ENCODE assay signal across 10 mouse cellular contexts in the genomic region with DNA sequence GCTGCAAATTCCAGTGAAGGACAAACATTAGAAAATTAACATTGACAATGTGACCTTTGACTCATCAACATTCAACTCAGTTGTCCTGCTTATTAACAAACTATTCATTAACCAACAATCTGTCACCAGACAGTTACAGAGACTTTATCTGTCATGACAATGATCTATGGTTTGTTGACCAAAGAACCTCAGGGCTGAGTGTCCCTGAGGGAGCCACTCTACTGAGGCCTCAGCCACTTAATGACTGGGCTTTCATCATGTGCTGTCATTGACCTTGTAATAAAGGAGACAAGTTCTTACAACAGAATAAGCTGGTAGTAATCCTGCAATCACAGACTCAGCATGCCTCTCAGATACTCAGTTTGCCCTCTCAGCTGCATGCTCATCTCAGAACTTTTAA.
A peak's percentile ranks its signal among the peaks of the same experiment; 100 is the strongest.
DNase-seq lines count a peak whose midpoint lies in the region; ATAC-seq and TF ChIP-seq lines count a peak whose summit lies in the region.
"Had no signal": no experiment of that assay in that cellular context is flagged by ENCODE, and none has a peak within 500 bp of the region (broad histone marks: within the 10 kb centered on the region; RNA-seq: fewer than 3 reads in every experiment).

No protein-coding gene starts in this region.

- H3K4me2 ChIP-seq in neural tube, embryonic 15.5 days = no peak overlapping the region
- no peak overlapping the region for H3K4me2 ChIP-seq in lung, postnatal 0 days (replicated peaks; ENCODE audit: low read depth, low read length)
- H3K4me2 ChIP-seq: heart, embryonic 12.5 days had no signal

- H3K4me1 ChIP-seq in neural tube, embryonic 15.5 days = no peaks in the 10 kb centered on the region
- no peaks in the 10 kb centered on the region for H3K4me1 ChIP-seq in hindbrain, embryonic 10.5 days (replicated peaks)
- no peaks in the 10 kb centered on the region for H3K4me1 ChIP-seq in lung, postnatal 0 days (ENCODE audit: insufficient read depth, low read depth, low read length)
- H3K4me1 ChIP-seq: heart, embryonic 12.5 days had no signal

- no peak for TF ChIP-seq EP300 in lung, postnatal 0 days (IDR thresholded peaks at IDR 0.05)

- no peaks in the 10 kb centered on the region for H3K9me3 ChIP-seq in neural tube, embryonic 15.5 days (replicated peaks)
- no peaks in the 10 kb centered on the region for H3K9me3 ChIP-seq in hindbrain, embryonic 10.5 days
- no peaks in the 10 kb centered on the region for H3K9me3 ChIP-seq in lung, postnatal 0 days (ENCODE audit: low read length)
- H3K9me3 ChIP-seq: heart, embryonic 12.5 days had no signal

- no peak overlapping the region for H3K27ac ChIP-seq in neural tube, embryonic 15.5 days (replicated peaks)
- no peak overlapping the region for H3K27ac ChIP-seq in hindbrain, embryonic 10.5 days
- H3K27ac ChIP-seq in lung, postnatal 0 days (ENCODE audit: low read length) = no peak overlapping the region

- no peaks in the 10 kb centered on the region for H3K27me3 ChIP-seq in neural tube, embryonic 15.5 days (replicated peaks)
- peaks cover 11% of the 10 kb centered on the region for H3K27me3 ChIP-seq in hindbrain, embryonic 10.5 days (ENCODE audit: insufficient read depth, poor library complexity, severe bottlenecking)
- no peaks in the 10 kb centered on the region for H3K27me3 ChIP-seq in lung, postnatal 0 days (replicated peaks; ENCODE audit: insufficient read depth, low read length)
- H3K27me3 ChIP-seq: heart, embryonic 12.5 days had no signal

- no peak for TF ChIP-seq CTCF in lung, postnatal 0 days (IDR thresholded peaks at IDR 0.05)

- no peaks in the 10 kb centered on the region for H3K36me3 ChIP-seq in neural tube, embryonic 15.5 days
- no peaks in the 10 kb centered on the region for H3K36me3 ChIP-seq in hindbrain, embryonic 10.5 days
- H3K36me3 ChIP-seq in lung, postnatal 0 days (ENCODE audit: insufficient read depth, low read length) = no peaks in the 10 kb centered on the region
- H3K36me3 ChIP-seq: heart, embryonic 12.5 days had no signal

- H3K9ac ChIP-seq in neural tube, embryonic 15.5 days (replicated peaks) = no peak overlapping the region
- no peak overlapping the region for H3K9ac ChIP-seq in lung, postnatal 0 days (replicated peaks; ENCODE audit: low read depth)
- H3K9ac ChIP-seq: heart, embryonic 12.5 days had no signal

- ATAC-seq in neural tube, embryonic 15.5 days (ENCODE audit: low FRiP score) = no peak
- ATAC-seq in erythroblast, adult 5-6 weeks (replicated peaks; ENCODE audit: low FRiP score, poor library complexity, severe bottlenecking) = no peak
- ATAC-seq in lung, postnatal 0 days = no peak

- DNase-seq in neural tube, embryonic 10.5 days (ENCODE audit: extremely low spot score, low spot score) = peak; percentile 21
- peak; percentile 36 for DNase-seq in hindbrain, embryonic 10.5 days (ENCODE audit: low spot score)
- DNase-seq in kidney, postnatal 14 days = peak; percentile 10
- DNase-seq in frontal cortex, postnatal 14 days (ENCODE audit: low spot score in 2 of 2) = no peak
- DNase-seq in lung, postnatal 0 days (ENCODE audit: low spot score) = no peak
- DNase-seq: cerebellum, adult 8-10 months; lung, postnatal 36 days had no signal

- no peak overlapping the region for H3K4me3 ChIP-seq in neural tube, embryonic 15.5 days (replicated peaks)
- H3K4me3 ChIP-seq in hindbrain, embryonic 10.5 days = no peak overlapping the region
- H3K4me3 ChIP-seq in lung, postnatal 0 days (ENCODE audit: low read depth, low read length) = no peak overlapping the region
- H3K4me3 ChIP-seq: heart, embryonic 12.5 days had no signal

Comparison
In these comparisons a context has a peak if more than half of its experiments do, and no peak if none do; other contexts are left out.
1. DNase-seq: peak in neural tube, embryonic 10.5 days (single experiment), hindbrain, embryonic 10.5 days (single experiment) and kidney, postnatal 14 days (single experiment); none in frontal cortex, postnatal 14 days (0 of 2) and lung, postnatal 0 days (single experiment).